Mouse (Mus musculus): ENCODE results near the gene Kcnh6.

Kcnh6 gene

DNA sequence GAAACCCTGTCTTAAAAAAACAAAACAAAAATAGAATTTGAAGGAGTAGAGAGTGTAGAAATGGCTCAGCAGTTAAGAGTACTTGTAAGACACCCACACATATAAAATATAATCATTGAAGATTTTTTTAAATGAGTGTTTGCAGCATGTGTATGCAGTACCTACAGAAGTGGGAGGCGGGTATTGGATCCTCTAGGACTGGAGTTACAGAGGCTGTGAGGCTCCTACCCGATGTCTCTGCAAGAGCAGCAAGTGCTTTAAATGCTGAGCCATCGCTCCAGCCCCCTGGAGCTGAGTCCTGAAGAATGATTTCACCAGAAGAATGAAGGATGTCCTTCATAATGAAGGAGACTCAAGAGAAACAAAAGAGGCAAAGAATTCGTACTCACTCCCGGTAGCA lies 55.8 kb downstream of the Kcnh6 start:
- no peak for DNase-seq (ENCODE audit: low read depth)

DNA sequence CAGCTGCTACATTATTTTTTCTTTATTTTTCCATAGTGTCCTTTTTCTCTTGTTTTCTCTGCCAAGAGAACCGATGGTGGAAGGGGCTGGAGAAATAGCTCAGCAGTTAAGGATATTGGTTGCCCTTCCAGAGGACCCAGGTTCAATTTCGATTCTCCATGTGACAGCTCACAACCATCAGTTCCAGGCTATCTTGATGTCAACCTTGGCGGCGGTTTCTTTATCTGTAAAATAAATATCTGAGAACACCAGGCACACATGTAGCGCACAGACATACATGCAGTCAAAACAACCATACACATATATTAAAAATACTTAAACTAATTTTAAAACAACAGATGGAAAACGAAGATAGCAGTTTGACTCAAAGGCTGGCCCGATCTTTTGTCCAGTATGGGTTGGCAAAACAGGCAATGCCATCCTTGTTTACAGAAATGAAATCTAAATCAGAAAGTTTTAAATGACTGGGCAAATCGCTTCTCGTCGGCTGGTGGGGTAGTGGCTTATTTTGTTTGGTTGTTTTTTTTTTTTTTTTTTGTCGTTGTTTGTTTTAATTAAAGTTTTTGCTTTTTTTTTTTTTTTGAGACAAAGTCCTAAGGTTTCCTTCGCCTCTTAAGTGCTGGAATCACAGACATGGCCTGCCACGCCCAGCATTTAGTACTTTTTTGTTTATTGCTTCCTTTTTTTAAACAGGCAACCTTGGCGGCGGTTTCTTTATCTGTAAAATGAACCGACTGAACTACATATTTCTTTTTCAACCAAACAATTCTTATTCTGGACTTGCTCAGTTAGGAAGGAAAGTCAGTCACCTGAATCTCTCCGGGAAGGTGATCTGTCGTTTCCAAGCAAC lies 57.4 kb downstream of the Kcnh6 start:
- no peak for DNase-seq (ENCODE audit: low read depth)

DNA sequence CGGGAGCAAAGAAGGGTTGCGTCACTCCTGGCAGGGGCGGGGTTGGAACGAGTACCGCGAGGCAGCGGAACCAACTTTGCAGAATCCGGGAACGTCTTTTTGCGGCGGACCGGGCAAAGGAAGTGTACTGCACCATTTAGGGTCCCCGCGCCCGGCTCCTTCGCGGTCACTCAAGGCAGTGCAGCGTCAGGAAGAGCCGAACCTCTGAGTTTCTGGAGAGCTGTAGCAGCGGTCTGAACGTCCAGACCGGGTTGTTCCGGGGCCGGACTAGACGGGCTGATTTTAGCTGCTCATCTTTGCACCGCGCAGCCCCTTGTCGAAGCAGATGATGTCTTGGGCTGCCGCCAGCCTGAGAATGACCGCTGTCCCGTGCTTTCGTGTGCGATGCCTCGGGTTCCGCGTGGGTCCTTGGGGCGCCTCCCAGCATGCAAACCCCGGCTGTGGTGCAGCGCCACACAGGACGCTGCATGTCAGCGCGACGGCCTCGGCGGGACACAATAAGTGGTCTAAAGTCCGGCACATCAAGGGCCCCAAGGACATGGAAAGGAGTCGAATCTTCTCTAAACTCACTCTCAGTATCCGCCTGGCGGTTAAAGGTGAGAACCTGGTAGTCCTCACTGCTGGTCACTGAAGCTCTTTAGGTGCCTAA lies 58.1 kb downstream of the Kcnh6 start, which contains the start of gene Taco1:
Taco1 (plus strand) TSS at position 139 of the 649 bp plus-strand sequence.
- DNase-seq (ENCODE audit: low read depth), result peak; percentile 93

DNA sequence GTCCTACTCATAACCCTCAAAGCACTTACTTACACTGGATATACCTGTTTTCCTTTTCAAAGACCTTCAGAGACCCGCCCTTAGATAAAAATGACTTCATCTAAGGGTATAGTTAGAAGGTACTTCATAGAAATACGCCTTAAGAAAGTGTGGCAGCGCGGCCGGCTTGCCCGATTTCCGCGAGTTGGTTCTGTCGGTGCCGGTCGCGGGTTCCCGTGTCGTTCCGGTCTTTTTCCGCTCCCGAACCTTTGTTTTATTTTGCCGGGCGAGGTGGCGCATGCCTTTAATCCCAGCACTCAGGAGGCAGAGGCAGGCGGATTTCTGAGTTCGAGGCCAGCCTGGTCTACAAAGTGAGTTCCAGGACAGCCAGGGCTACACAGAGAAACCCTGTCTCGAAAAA lies 58.7 kb downstream of the Kcnh6 start:
- peak; percentile 65 for DNase-seq (ENCODE audit: low read depth)

DNA sequence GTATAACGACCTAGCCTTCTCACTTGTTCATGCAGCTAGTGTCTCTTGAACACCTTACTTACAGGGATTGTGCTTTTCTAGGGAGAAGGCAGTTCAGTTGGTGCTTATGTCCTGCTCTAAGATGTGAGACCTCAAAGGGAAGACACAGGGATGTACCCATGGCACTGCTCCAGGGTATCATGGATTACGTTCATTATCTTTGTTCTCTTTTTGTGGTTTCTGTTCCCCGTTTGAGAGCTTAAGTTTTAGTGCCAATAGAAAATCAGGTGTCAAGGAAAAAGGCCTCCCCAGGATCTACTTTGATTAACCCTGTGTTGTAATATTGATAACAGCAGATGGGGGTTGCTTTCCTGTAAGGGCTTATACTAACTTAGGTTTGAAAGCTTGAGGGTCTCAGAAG lies 65.8 kb downstream of the Kcnh6 start:
- DNase-seq (ENCODE audit: low read depth), result no peak

DNA sequence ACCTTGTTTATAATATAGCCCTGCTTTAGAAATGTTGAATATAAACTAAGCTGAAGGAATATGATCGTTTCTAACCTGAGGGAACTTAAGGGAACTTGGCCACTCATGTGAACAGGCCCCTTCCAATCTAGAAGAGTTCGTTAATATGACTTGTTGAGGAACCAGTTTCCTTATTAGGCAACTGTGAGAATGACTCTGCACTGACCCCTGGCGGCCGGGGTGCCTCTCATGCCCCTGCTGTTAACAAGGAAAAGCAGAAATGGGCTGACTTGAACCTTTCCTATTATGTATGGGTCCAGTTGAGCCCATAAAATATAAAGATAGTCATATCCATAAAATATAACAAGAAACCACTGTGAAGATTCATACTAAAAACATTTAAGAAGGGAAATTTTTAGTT lies 68.4 kb downstream of the Kcnh6 start:
- DNase-seq (ENCODE audit: low read depth), result peak; percentile 84
